Mouse (Mus musculus): ENCODE results near the gene Polr2h. TPM values are rescaled to one million over a fixed set of nuclear protein-coding genes. Genes with fewer than 3 reads are reported as not detected.

Gene Polr2h
- polyA plus RNA-seq, 1 experiment, result 60.5 TPM

- Histone ChIP-seq H3K36me3 (ENCODE audit: control insufficient read depth, insufficient read depth) (no peaks in the 10 kb centered on the region), H3K4me3 (no peak overlapping the region), H3ac (ENCODE audit: control insufficient read depth, insufficient read length) (no peak overlapping the region), H3K27me3 (ENCODE audit: control insufficient read depth, insufficient read depth, insufficient read length) (no peaks in the 10 kb centered on the region), H3K4me2 (ENCODE audit: low read depth) (no peak overlapping the region), H3K79me2 (ENCODE audit: control insufficient read depth, insufficient read depth) (no peaks in the 10 kb centered on the region)
- TF ChIP-seq CEBPB (IDR thresholded peaks at IDR 0.05; ENCODE audit: insufficient read depth, poor library complexity, severe bottlenecking) (no peak), TCF12 (IDR thresholded peaks at IDR 0.05; ENCODE audit: insufficient read depth, poor library complexity, severe bottlenecking) (no peak), TCF3 (IDR thresholded peaks at IDR 0.05; ENCODE audit: insufficient read length, low read depth) (no peak), SRF (IDR thresholded peaks at IDR 0.05; ENCODE audit: control insufficient read depth, insufficient read length, low read depth) (no peak), REST (IDR thresholded peaks at IDR 0.05; ENCODE audit: insufficient read depth, insufficient read length) (no peak), MYOG (IDR thresholded peaks at IDR 0.05; ENCODE audit: control insufficient read depth in 1 of 3, insufficient read depth in 1 of 3, insufficient read length in 2 of 3, low read depth in 2 of 3) (no peak), USF1 (IDR thresholded peaks at IDR 0.05; ENCODE audit: low read depth) (no peak), POLR2A (IDR thresholded peaks at IDR 0.05; ENCODE audit: insufficient read length, low read depth) (no peak), MYOD1 (IDR thresholded peaks at IDR 0.05; ENCODE audit: control insufficient read depth in 1 of 3, insufficient read length in 2 of 3, low read depth in 2 of 3) (no peak), E2F4 (IDR thresholded peaks at IDR 0.05; ENCODE audit: insufficient read depth) (no peak)
These were observed 22.4 kb downstream of the Polr2h start for GRCm38 (mm10) chr16:20739845-20740244.

DNA sequence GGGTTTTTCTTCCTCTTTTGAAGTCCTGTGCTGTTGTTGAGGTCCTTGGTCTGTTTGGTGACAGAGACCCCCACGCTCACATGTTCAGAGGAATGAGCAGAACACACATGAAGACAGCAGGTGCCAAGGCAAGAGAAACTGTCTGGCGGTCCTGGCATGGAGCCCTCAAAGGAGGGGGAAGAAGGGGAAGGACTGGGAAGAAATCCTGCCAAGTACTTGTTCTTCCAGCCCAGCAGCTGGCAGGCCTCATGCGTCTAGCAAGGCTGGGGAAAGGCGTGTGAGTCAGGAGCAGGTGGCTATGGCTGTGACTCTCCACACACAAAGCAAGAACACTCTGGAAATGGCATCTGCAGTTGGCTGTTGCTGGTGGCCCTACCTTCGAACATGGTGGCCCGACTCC lies 29.2 kb downstream of the Polr2h start:
- Histone ChIP-seq H3K4me2 (ENCODE audit: low read depth) (peak overlapping the region; percentile 54), H3K79me2 (ENCODE audit: control insufficient read depth, insufficient read depth) (no peaks in the 10 kb centered on the region), H3K27me3 (ENCODE audit: control insufficient read depth, insufficient read depth, insufficient read length) (peaks cover 7% of the 10 kb centered on the region), H3K4me3 (no peak overlapping the region), H3ac (ENCODE audit: control insufficient read depth, insufficient read length) (no peak overlapping the region), H3K36me3 (ENCODE audit: control insufficient read depth, insufficient read depth) (no peaks in the 10 kb centered on the region)
- TF ChIP-seq MAX (IDR thresholded peaks at IDR 0.05; ENCODE audit: low read depth) (peak; percentile 25), REST (IDR thresholded peaks at IDR 0.05; ENCODE audit: insufficient read depth, insufficient read length) (no peak), E2F4 (IDR thresholded peaks at IDR 0.05; ENCODE audit: insufficient read depth) (no peak), CEBPB (IDR thresholded peaks at IDR 0.05; ENCODE audit: insufficient read depth, poor library complexity, severe bottlenecking) (no peak), USF1 (IDR thresholded peaks at IDR 0.05; ENCODE audit: low read depth) (no peak), POLR2A (IDR thresholded peaks at IDR 0.05; ENCODE audit: insufficient read length, low read depth) (no peak), MYOD1 (IDR thresholded peaks at IDR 0.05; ENCODE audit: control insufficient read depth in 1 of 3, insufficient read length in 2 of 3, low read depth in 2 of 3) (peak; percentile 54 to 97 (median 96)), TCF3 (IDR thresholded peaks at IDR 0.05; ENCODE audit: insufficient read length, low read depth) (peak; percentile 70), POLR2AphosphoS2 (IDR thresholded peaks at IDR 0.05; ENCODE audit: insufficient read length, low read depth) (no peak), SRF (IDR thresholded peaks at IDR 0.05; ENCODE audit: control insufficient read depth, insufficient read length, low read depth) (no peak), MYOG (IDR thresholded peaks at IDR 0.05; ENCODE audit: control insufficient read depth in 1 of 3, insufficient read depth in 1 of 3, insufficient read length in 2 of 3, low read depth in 2 of 3) (peak; percentile 94 to 98 (median 96)), TCF12 (IDR thresholded peaks at IDR 0.05; ENCODE audit: insufficient read depth, poor library complexity, severe bottlenecking) (peak; percentile 87)

DNA sequence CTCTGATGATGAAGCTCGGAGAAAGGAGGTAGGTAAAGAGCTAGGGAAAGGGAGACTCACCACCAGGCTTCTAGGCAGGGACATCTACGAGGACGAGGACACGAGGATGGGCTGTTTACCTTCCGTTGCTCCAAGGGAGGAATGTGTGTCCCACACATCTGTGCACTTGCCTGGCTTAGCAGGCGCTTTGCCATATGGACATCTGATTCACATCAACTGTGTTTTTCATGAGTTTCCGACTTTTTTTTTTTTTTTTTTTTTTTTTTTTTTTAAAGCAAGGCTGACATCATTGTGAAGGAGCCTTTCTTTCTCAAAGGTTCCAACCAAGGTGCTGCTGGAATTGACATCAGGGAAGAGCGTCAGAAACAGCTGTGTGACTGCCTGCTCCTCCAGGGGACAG lies 33.1 kb downstream of the Polr2h start:
- Histone ChIP-seq H3K79me2 (ENCODE audit: control insufficient read depth, insufficient read depth) (no peaks in the 10 kb centered on the region), H3K4me2 (ENCODE audit: low read depth) (no peak overlapping the region), H3K27me3 (ENCODE audit: control insufficient read depth, insufficient read depth, insufficient read length) (peaks cover 7% of the 10 kb centered on the region), H3K36me3 (ENCODE audit: control insufficient read depth, insufficient read depth) (no peaks in the 10 kb centered on the region), H3ac (ENCODE audit: control insufficient read depth, insufficient read length) (no peak overlapping the region), H3K4me3 (no peak overlapping the region)
- no peak for TF ChIP-seq CEBPB (IDR thresholded peaks at IDR 0.05; ENCODE audit: insufficient read depth, poor library complexity, severe bottlenecking)
- no peak for TF ChIP-seq POLR2AphosphoS2 (IDR thresholded peaks at IDR 0.05; ENCODE audit: insufficient read length, low read depth)
- TF ChIP-seq SRF (IDR thresholded peaks at IDR 0.05; ENCODE audit: control insufficient read depth, insufficient read length, low read depth), result no peak
- TF ChIP-seq E2F4 (IDR thresholded peaks at IDR 0.05; ENCODE audit: insufficient read depth), result no peak
- TF ChIP-seq MAX (IDR thresholded peaks at IDR 0.05; ENCODE audit: low read depth), result no peak
- TF ChIP-seq USF1 (IDR thresholded peaks at IDR 0.05; ENCODE audit: low read depth), result no peak
- no peak for TF ChIP-seq TCF12 (IDR thresholded peaks at IDR 0.05; ENCODE audit: insufficient read depth, poor library complexity, severe bottlenecking)
- no peak for TF ChIP-seq TCF3 (IDR thresholded peaks at IDR 0.05; ENCODE audit: insufficient read length, low read depth)
- TF ChIP-seq REST (IDR thresholded peaks at IDR 0.05; ENCODE audit: insufficient read depth, insufficient read length), result no peak
- no peak for TF ChIP-seq MYOD1 (IDR thresholded peaks at IDR 0.05; ENCODE audit: control insufficient read depth in 1 of 3, insufficient read length in 2 of 3, low read depth in 2 of 3)
- TF ChIP-seq MYOG (IDR thresholded peaks at IDR 0.05; ENCODE audit: control insufficient read depth in 1 of 3, insufficient read depth in 1 of 3, insufficient read length in 2 of 3, low read depth in 2 of 3), result no peak
- TF ChIP-seq POLR2A (IDR thresholded peaks at IDR 0.05; ENCODE audit: insufficient read length, low read depth), result no peak

DNA sequence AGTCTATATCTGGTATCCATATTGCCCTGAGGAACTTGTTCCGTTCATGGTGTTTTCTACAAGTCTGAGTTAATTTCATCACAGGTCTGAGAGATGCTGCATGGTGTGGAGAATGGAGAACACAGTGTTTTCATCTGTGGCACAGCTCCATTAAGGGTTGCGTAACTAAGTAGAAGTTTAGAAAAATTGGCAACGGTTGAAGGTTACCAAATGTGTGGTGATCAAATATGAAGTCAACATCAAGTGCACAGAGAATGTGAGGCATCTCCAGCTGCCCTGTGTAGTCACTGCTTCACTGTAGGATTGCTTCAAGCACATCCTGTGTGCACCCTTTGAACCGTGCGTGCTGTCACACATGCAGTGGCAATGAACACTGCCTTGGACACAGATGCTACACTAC lies 38.6 kb downstream of the Polr2h start:
- TF ChIP-seq POLR2A (IDR thresholded peaks at IDR 0.05; ENCODE audit: insufficient read length, low read depth) (no peak), CEBPB (IDR thresholded peaks at IDR 0.05; ENCODE audit: insufficient read depth, poor library complexity, severe bottlenecking) (peak; percentile 79)
- H3ac ChIP-seq (ENCODE audit: control insufficient read depth, insufficient read length), result no peak overlapping the region
- H3K79me2 ChIP-seq (ENCODE audit: control insufficient read depth, insufficient read depth), result no peaks in the 10 kb centered on the region
- no peak overlapping the region for H3K4me2 ChIP-seq (ENCODE audit: low read depth)
- H3K36me3 ChIP-seq (ENCODE audit: control insufficient read depth, insufficient read depth), result no peaks in the 10 kb centered on the region
- peaks cover 4% of the 10 kb centered on the region for H3K27me3 ChIP-seq (ENCODE audit: control insufficient read depth, insufficient read depth, insufficient read length)
- H3K4me3 ChIP-seq, result no peak overlapping the region

GRCm38 (mm10) chr16:20757385-20757784 lies 39.9 kb downstream of the Polr2h start:
- TF ChIP-seq REST (IDR thresholded peaks at IDR 0.05; ENCODE audit: insufficient read depth, insufficient read length) (no peak), MYOG (IDR thresholded peaks at IDR 0.05; ENCODE audit: control insufficient read depth in 1 of 3, insufficient read depth in 1 of 3, insufficient read length in 2 of 3, low read depth in 2 of 3) (no peak), SRF (IDR thresholded peaks at IDR 0.05; ENCODE audit: control insufficient read depth, insufficient read length, low read depth) (no peak), MYOD1 (IDR thresholded peaks at IDR 0.05; ENCODE audit: control insufficient read depth in 1 of 3, insufficient read length in 2 of 3, low read depth in 2 of 3) (no peak), TCF3 (IDR thresholded peaks at IDR 0.05; ENCODE audit: insufficient read length, low read depth) (no peak)
- H3K4me3 ChIP-seq, result no peak overlapping the region
- no peaks in the 10 kb centered on the region for H3K79me2 ChIP-seq (ENCODE audit: control insufficient read depth, insufficient read depth)
- no peak overlapping the region for H3K4me2 ChIP-seq (ENCODE audit: low read depth)
- H3ac ChIP-seq (ENCODE audit: control insufficient read depth, insufficient read length), result no peak overlapping the region
- H3K36me3 ChIP-seq (ENCODE audit: control insufficient read depth, insufficient read depth), result no peaks in the 10 kb centered on the region
- peaks cover 4% of the 10 kb centered on the region for H3K27me3 ChIP-seq (ENCODE audit: control insufficient read depth, insufficient read depth, insufficient read length)

Data from myocyte (in vitro differentiated cells).